Mouse (Mus musculus) MEL (cell line): ENCODE measurements around the gene Sept3. TPM values are rescaled to one million over a fixed set of nuclear protein-coding genes. Genes with fewer than 3 reads are reported as not detected.

Experiments used
- DNase-seq: peaks from one replicate; pipeline ENCODE4 v3.0.0; 2011; ENCODE audit warnings: low read depth, low spot score
- H3K27ac ChIP-seq: 2 replicates; pipeline ENCODE4 v1.5.1; 2012; ENCODE audit warnings: low read depth, mild to moderate bottlenecking, control low read depth, low read length, moderate library complexity; ENCODE audit not compliant: control insufficient read depth
- H3K27me3 ChIP-seq, 2 experiments: fragments of 150-350 bp in 1 of 2; sonication (generic) in 1 of 2; 2 replicates each; pipeline ENCODE4 v1.6.1; 2012; ENCODE audit warnings: low read length in 2 of 2, mild to moderate bottlenecking in 2 of 2, improper control_type of control experiment in 1 of 2, moderate library complexity in 1 of 2; ENCODE audit not compliant: insufficient read depth in 2 of 2, control insufficient read depth in 1 of 2
- H3K36me3 ChIP-seq, 2 experiments: 2 replicates each; pipeline ENCODE4 v1.6.1; 2012 to 2014; ENCODE audit warnings: low read length in 2 of 2, improper control_type of control experiment in 1 of 2, inconsistent platforms in 1 of 2, mild to moderate bottlenecking in 1 of 2; ENCODE audit not compliant: insufficient read depth in 2 of 2, control insufficient read depth in 1 of 2
- H3K4me1 ChIP-seq, 2 experiments: fragments of 150-350 bp in 1 of 2; sonication (generic) in 1 of 2; 2 replicates each; pipeline ENCODE4 v1.6.1; 2012; ENCODE audit warnings: low read length in 2 of 2, improper control_type of control experiment in 1 of 2, mild to moderate bottlenecking in 1 of 2; ENCODE audit not compliant: insufficient read depth in 2 of 2, control insufficient read depth in 1 of 2
- H3K4me3 ChIP-seq, 2 experiments: fragments of 150-350 bp in 1 of 2; sonication (generic) in 1 of 2; 2 replicates each; pipeline ENCODE4 v1.5.1; 2012; ENCODE audit warnings: low read depth in 2 of 2, low read length in 2 of 2, mild to moderate bottlenecking in 2 of 2, moderate library complexity in 2 of 2, control low read depth in 1 of 2, improper control_type of control experiment in 1 of 2; ENCODE audit not compliant: control insufficient read depth in 1 of 2, insufficient read depth in 1 of 2
- H3K79me2 ChIP-seq: 2 replicates; pipeline ENCODE4 v1.6.1; 2012; ENCODE audit warnings: mild to moderate bottlenecking, low read length, moderate library complexity; ENCODE audit not compliant: control insufficient read depth, poor library complexity, insufficient read depth
- H3K9ac ChIP-seq: 2 replicates; pipeline ENCODE4 v1.6.1; 2012; ENCODE audit warnings: low read depth, mild to moderate bottlenecking, control low read depth, low read length, moderate library complexity; ENCODE audit not compliant: control insufficient read depth, poor library complexity, severe bottlenecking
- H3K9me3 ChIP-seq: fragments of 150-350 bp; sonication (generic); replicated peaks from 2 replicates; pipeline ENCODE4 v1.6.1; 2012; ENCODE audit warnings: mild to moderate bottlenecking, low read length, improper control_type of control experiment, moderate library complexity; ENCODE audit not compliant: insufficient read depth
- CHD2 ChIP-seq: IDR thresholded peaks from 2 replicates; pipeline ENCODE4 v1.6.1; 2011; ENCODE audit warnings: low read length, improper control_type of control experiment
- CTCF ChIP-seq, 3 experiments: IDR thresholded peaks in 2 of 3; conservative IDR thresholded peaks in 1 of 3; 2 replicates each; pipeline ENCODE4 v1.5.1; 2011 to 2012; ENCODE audit warnings: low read length in 3 of 3, low read depth in 2 of 3, mild to moderate bottlenecking in 2 of 3, improper control_type of control experiment in 1 of 3, inconsistent platforms in 1 of 3, mixed read lengths in 1 of 3, moderate library complexity in 1 of 3; ENCODE audit not compliant: control insufficient read depth in 1 of 3, insufficient read depth in 1 of 3, poor library complexity in 1 of 3, severe bottlenecking in 1 of 3
- ELF1 ChIP-seq: IDR thresholded peaks from 2 replicates; pipeline ENCODE4 v1.6.1; 2014; ENCODE audit warnings: low read depth, mild to moderate bottlenecking, inconsistent platforms, low read length, improper control_type of control experiment, moderate library complexity
- EP300 ChIP-seq, 2 experiments: IDR thresholded peaks; 2 replicates each; pipeline ENCODE4 v1.6.1; 2011; ENCODE audit warnings: improper control_type of control experiment in 2 of 2, low read length in 2 of 2, low read depth in 1 of 2, mild to moderate bottlenecking in 1 of 2
- ETS1 ChIP-seq: IDR thresholded peaks from 2 replicates; pipeline ENCODE4 v1.6.1; 2012; ENCODE audit warnings: low read depth, mild to moderate bottlenecking, inconsistent platforms, low read length, improper control_type of control experiment, moderate library complexity
- GABPA ChIP-seq: IDR thresholded peaks from 2 replicates; pipeline ENCODE4 v1.6.1; 2012; ENCODE audit warnings: low read depth, mild to moderate bottlenecking, inconsistent platforms, low read length, improper control_type of control experiment, moderate library complexity
- GATA1 ChIP-seq: IDR thresholded peaks from 2 replicates; pipeline ENCODE4 v1.6.1; 2011; ENCODE audit warnings: low read depth, low read length, improper control_type of control experiment
- MAZ ChIP-seq: IDR thresholded peaks from 2 replicates; pipeline ENCODE4 v1.6.1; 2012; ENCODE audit warnings: low read depth, mild to moderate bottlenecking, inconsistent platforms, low read length, improper control_type of control experiment
- MEF2A ChIP-seq: IDR thresholded peaks from 2 replicates; pipeline ENCODE4 v1.6.1; 2014; ENCODE audit warnings: low read depth, mild to moderate bottlenecking, inconsistent platforms, low read length, improper control_type of control experiment; ENCODE audit not compliant: poor library complexity, insufficient replicate concordance, severe bottlenecking; ENCODE audit errors: extremely low read depth
- MXI1 ChIP-seq: IDR thresholded peaks from 2 replicates; pipeline ENCODE4 v1.6.1; 2011; ENCODE audit warnings: mild to moderate bottlenecking, low read depth, low read length, improper control_type of control experiment
- MYB ChIP-seq: IDR thresholded peaks from 2 replicates; pipeline ENCODE4 v1.6.1; 2011; ENCODE audit warnings: mild to moderate bottlenecking, low read depth, low read length, improper control_type of control experiment
- POLR2A ChIP-seq, 2 experiments: IDR thresholded peaks; 2 replicates each; pipeline ENCODE4 v1.6.1; 2011 to 2012; ENCODE audit warnings: low read length in 2 of 2, mild to moderate bottlenecking in 2 of 2, control low read depth in 1 of 2, improper control_type of control experiment in 1 of 2, low read depth in 1 of 2, moderate library complexity in 1 of 2; ENCODE audit not compliant: control insufficient read depth in 1 of 2, insufficient read depth in 1 of 2, poor library complexity in 1 of 2
- POLR2AphosphoS5 ChIP-seq: IDR thresholded peaks from 2 replicates; pipeline ENCODE4 v1.6.1; 2012; ENCODE audit warnings: low read depth, borderline replicate concordance, mild to moderate bottlenecking, inconsistent platforms, low read length, moderate library complexity, mixed read lengths
- RAD21 ChIP-seq: IDR thresholded peaks from 2 replicates; pipeline ENCODE4 v1.6.1; 2011; ENCODE audit warnings: mild to moderate bottlenecking, low read depth, low read length, improper control_type of control experiment
- TCF12 ChIP-seq: IDR thresholded peaks from 2 replicates; pipeline ENCODE4 v1.6.1; 2014; ENCODE audit warnings: low read depth, mild to moderate bottlenecking, inconsistent platforms, low read length, improper control_type of control experiment, moderate library complexity
- UBTF ChIP-seq: IDR thresholded peaks from 2 replicates; pipeline ENCODE4 v1.6.1; 2012; ENCODE audit warnings: low read depth, mild to moderate bottlenecking, inconsistent platforms, low read length, improper control_type of control experiment, moderate library complexity, borderline replicate concordance; ENCODE audit not compliant: insufficient read depth
- USF1 ChIP-seq: IDR thresholded peaks from 2 replicates; pipeline ENCODE4 v1.6.1; 2014; ENCODE audit warnings: low read depth, mild to moderate bottlenecking, inconsistent platforms, low read length, improper control_type of control experiment, moderate library complexity
- USF2 ChIP-seq, 2 experiments: IDR thresholded peaks; 2 replicates each; pipeline ENCODE4 v1.6.1; 2011 to 2012; ENCODE audit warnings: improper control_type of control experiment in 2 of 2, low read length in 2 of 2, borderline replicate concordance in 1 of 2, inconsistent platforms in 1 of 2, low read depth in 1 of 2, mild to moderate bottlenecking in 1 of 2; ENCODE audit not compliant: insufficient read depth in 1 of 2
- ZC3H11A ChIP-seq: IDR thresholded peaks from 2 replicates; pipeline ENCODE4 v1.6.1; 2012; ENCODE audit warnings: low read depth, mild to moderate bottlenecking, inconsistent platforms, low read length, improper control_type of control experiment
- ZNF384 ChIP-seq: IDR thresholded peaks from 2 replicates; pipeline ENCODE4 v1.6.1; 2012; ENCODE audit warnings: low read depth, mild to moderate bottlenecking, inconsistent platforms, low read length, improper control_type of control experiment
- polyA plus RNA-seq, 2 experiments: library from polyadenylated mRNA; stranded (reverse) in 1 of 2; unstranded in 1 of 2; fragments of >175 nt in 1 of 2; fragments of >200 nt in 1 of 2; gene quantifications; 2 replicates each; pipeline versions ENCODE4 v1.2.1 to v1.2.4; 2012; ENCODE audit warnings: low replicate concordance in 2 of 2, low read depth in 1 of 2; ENCODE audit not compliant: insufficient read length in 2 of 2, insufficient read depth in 1 of 2, missing spikeins in 1 of 2
- total RNA-seq: library from RNA; depleted of rRNA; stranded (reverse); fragments of 300-350 nt; gene quantifications from 2 replicates; pipeline ENCODE4 v1.2.3, GENCODE M21; 2012

Gene Sept3
- total and polyA plus RNA-seq, 3 experiments: not detected

DNA sequence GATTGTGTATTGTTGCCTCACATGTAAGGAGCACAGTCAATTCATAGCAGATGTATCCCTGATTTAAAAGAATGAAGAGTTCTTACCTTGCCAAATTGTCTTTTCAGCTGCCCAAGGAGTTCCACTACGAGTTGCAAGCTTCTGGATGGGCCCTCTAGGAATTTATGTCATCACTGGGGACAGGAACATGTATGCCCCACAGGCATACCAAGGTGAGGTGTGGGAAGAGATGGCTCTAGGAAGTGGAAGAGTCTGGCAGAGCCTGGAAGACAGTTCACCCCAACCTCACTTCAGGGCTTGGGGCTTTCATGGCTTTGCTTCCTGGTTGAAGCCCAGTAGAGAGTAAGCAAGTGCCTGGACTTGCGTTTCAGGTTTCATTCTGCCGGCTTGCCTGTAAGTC is 33.7 kb downstream of the Sept3 start:
- DNase-seq: no peak
- no peak overlapping the region for H3K9ac ChIP-seq
- no peaks in the 10 kb centered on the region for H3K9me3 ChIP-seq
- no peaks in the 10 kb centered on the region for H3K4me1 ChIP-seq
- TF ChIP-seq POLR2AphosphoS5 (no peak), MAZ (no peak), MXI1 (no peak), GATA1 (no peak), MEF2A (no peak)
- TF ChIP-seq, all 39 proteins: peak for 0
- Histone ChIP-seq H3K27me3 (peaks cover 9 to 10% of the 10 kb centered on the region in 2 experiments), H3K79me2 (no peaks in the 10 kb centered on the region), H3K36me3 (no peaks in the 10 kb centered on the region), H3K27ac (no peak overlapping the region), H3K4me3 (no peak overlapping the region)

DNA sequence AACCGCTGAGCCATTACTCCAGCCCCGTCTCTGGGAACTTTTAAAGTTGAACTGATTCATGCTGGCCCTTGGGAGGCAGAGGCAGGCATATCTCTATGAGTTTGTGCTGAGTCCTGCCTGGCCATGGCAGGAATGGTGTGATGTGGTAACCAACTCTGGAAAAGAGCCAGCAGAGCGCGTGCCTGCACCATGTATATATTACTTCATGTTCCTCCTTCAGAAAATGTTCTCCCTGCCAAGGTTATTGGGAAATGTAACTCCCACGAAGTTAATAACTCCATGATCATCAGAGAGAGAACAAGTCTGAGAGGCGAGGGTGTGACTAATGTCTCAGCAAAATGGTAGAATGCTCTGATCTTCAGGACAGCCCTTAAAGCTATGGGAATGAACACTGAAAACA is 43.1 kb downstream of the Sept3 start:
- TF ChIP-seq ETS1: no peak
- no peak for TF ChIP-seq RAD21
- no peak for TF ChIP-seq UBTF
- no peak for TF ChIP-seq CHD2
- no peak for TF ChIP-seq POLR2A (IDR thresholded peaks at IDR 0.05; ENCODE audit: control insufficient read depth in 1 of 2, insufficient read depth in 1 of 2, low read depth in 1 of 2, low read length in 2 of 2, poor library complexity in 1 of 2)
- TF ChIP-seq USF1: no peak
- TF ChIP-seq TCF12: no peak
- TF ChIP-seq CTCF (IDR thresholded peaks at IDR 0.05 in 2 of 3, conservative IDR thresholded peaks at IDR 0.05 in 1 of 3; ENCODE audit: control insufficient read depth in 1 of 3, insufficient read depth in 1 of 3, low read depth in 2 of 3, low read length in 3 of 3, poor library complexity in 1 of 3, severe bottlenecking in 1 of 3): no peak
- TF ChIP-seq MAZ: no peak
- TF ChIP-seq ZNF384: no peak
- no peak for TF ChIP-seq ZC3H11A
- TF ChIP-seq MEF2A: no peak
- Histone ChIP-seq H3K9ac (no peak overlapping the region), H3K9me3 (no peaks in the 10 kb centered on the region), H3K27me3 (0 out of 4 replicates have a peak, but pooled peaks cover 0 to 2% of the 10 kb centered on the region in 2 experiments), H3K36me3 (peaks cover 0 to 3% of the 10 kb centered on the region in 2 experiments; a peak in 2 of 4 replicates), H3K27ac (no peak overlapping the region), H3K4me1 (peaks cover 0 to 4% of the 10 kb centered on the region in 2 experiments; a peak in 1 of 4 replicates), H3K4me3 (no peak overlapping the region), H3K79me2 (no peaks in the 10 kb centered on the region)
- DNase-seq: no peak

DNA sequence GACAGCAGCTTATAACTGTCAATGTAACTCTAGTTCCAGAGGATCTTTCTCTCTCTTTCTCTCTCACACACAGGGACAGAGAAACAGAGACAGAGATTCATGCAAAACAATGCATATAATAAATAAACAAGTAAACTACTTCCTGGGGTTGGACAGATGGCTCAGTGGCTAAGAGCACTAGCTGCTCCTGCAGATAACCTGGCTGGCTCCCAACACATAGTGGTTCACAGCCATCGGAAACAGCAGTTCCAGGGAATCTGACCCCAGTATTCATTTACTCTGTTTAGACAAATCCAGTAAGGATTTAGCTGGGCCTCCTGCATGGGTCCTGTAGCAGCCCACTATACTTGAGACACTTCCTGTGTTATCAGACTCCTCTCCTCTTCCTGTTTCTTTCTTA is 44.9 kb downstream of the Sept3 start:
- Histone ChIP-seq H3K36me3 (peaks cover 0 to 3% of the 10 kb centered on the region in 2 experiments; a peak in 2 of 4 replicates), H3K79me2 (no peaks in the 10 kb centered on the region), H3K9me3 (no peaks in the 10 kb centered on the region), H3K4me3 (no peak overlapping the region), H3K27ac (no peak overlapping the region), H3K27me3 (0 out of 4 replicates have a peak, but pooled peaks cover 0 to 2% of the 10 kb centered on the region in 2 experiments), H3K4me1 (peaks cover 0 to 4% of the 10 kb centered on the region in 2 experiments; a peak in 1 of 4 replicates), H3K9ac (no peak overlapping the region)
- peak; percentile 40 for DNase-seq
- TF ChIP-seq EP300 (IDR thresholded peaks at IDR 0.05; ENCODE audit: low read depth in 1 of 2, low read length in 2 of 2): peak in 1 of 2 experiments; percentile 50; a peak in 1 of 4 replicates
- TF ChIP-seq MYB: no peak
- no peak for TF ChIP-seq RAD21
- TF ChIP-seq USF2 (IDR thresholded peaks at IDR 0.05; ENCODE audit: borderline replicate concordance in 1 of 2, insufficient read depth in 1 of 2, low read depth in 1 of 2, low read length in 2 of 2): no peak
- TF ChIP-seq GATA1: no peak
- no peak for TF ChIP-seq USF1
- TF ChIP-seq MEF2A: no peak
- TF ChIP-seq GABPA: no peak
- TF ChIP-seq ELF1: 0 out of 2 replicates have a peak, but pooled peaks have one; percentile 26
